Mouse (Mus musculus): ENCODE measurements at regions not wholly inside any gene's neighbourhood (a gene's known extent, or its start where the extent isn't known, plus 50 kb on each side); places are given as distances from the start of the nearest gene placed in this dataset.

GRCm38 (mm10) chr12:9091951-9092350, 62.2 kb downstream of the Ttc32 start:
- no peaks in the 10 kb centered on the region for H3K9me3 ChIP-seq
- H3K9ac ChIP-seq, result no peak overlapping the region
- no peaks in the 10 kb centered on the region for H3K36me3 ChIP-seq
- no peaks in the 10 kb centered on the region for H3K27me3 ChIP-seq
- H3K4me3 ChIP-seq, result no peak overlapping the region
- no peak for ATAC-seq (ENCODE audit: low FRiP score, low read depth)
- H3K4me1 ChIP-seq (replicated peaks), result no peaks in the 10 kb centered on the region
- 90% methylated on average over 6 of the region's 6 CpGs for WGBS
- no peak overlapping the region for H3K4me2 ChIP-seq
- no peak overlapping the region for H3K27ac ChIP-seq (replicated peaks)

- Histone ChIP-seq H3K9me3 (no peaks in the 10 kb centered on the region), H3K4me2 (no peak overlapping the region), H3K9ac (no peak overlapping the region), H3K4me3 (no peak overlapping the region), H3K27ac (replicated peaks) (no peak overlapping the region), H3K36me3 (no peaks in the 10 kb centered on the region), H3K4me1 (replicated peaks) (no peaks in the 10 kb centered on the region), H3K27me3 (no peaks in the 10 kb centered on the region)
- ATAC-seq (ENCODE audit: low FRiP score, low read depth), result no peak
Observed at GRCm38 (mm10) chr12:9095061-9095460, 65.3 kb downstream of the Ttc32 start.

GRCm38 (mm10) chr12:9106416-9106815, 76.6 kb downstream of the Ttc32 start:
- WGBS, result 58% methylated on average over 3 of the region's 3 CpGs
- H3K4me2 ChIP-seq, result no peak overlapping the region
- no peak for ATAC-seq (ENCODE audit: low FRiP score, low read depth)

GRCm38 (mm10) chr12:9109806-9110205, 80.0 kb downstream of the Ttc32 start:
- Histone ChIP-seq H3K4me1 (replicated peaks) (no peaks in the 10 kb centered on the region), H3K27ac (replicated peaks) (no peak overlapping the region), H3K9me3 (no peaks in the 10 kb centered on the region), H3K4me2 (no peak overlapping the region), H3K36me3 (no peaks in the 10 kb centered on the region), H3K27me3 (no peaks in the 10 kb centered on the region), H3K9ac (no peak overlapping the region), H3K4me3 (no peak overlapping the region)
- WGBS, result 84% methylated on average over 7 of the region's 7 CpGs
- no peak for ATAC-seq (ENCODE audit: low FRiP score, low read depth)

More at GRCm38 (mm10) chr12:9106416-9106815, 76.6 kb downstream of the Ttc32 start:
- Histone ChIP-seq H3K27ac (replicated peaks) (no peak overlapping the region), H3K36me3 (no peaks in the 10 kb centered on the region), H3K9ac (no peak overlapping the region), H3K27me3 (no peaks in the 10 kb centered on the region), H3K4me1 (replicated peaks) (no peaks in the 10 kb centered on the region), H3K9me3 (no peaks in the 10 kb centered on the region), H3K4me3 (no peak overlapping the region)

- no peak overlapping the region for H3K27ac ChIP-seq (replicated peaks)
- H3K4me1 ChIP-seq (replicated peaks), result no peaks in the 10 kb centered on the region
- H3K9ac ChIP-seq, result no peak overlapping the region
- WGBS, result 87% methylated on average over 3 of the region's 3 CpGs
- no peak overlapping the region for H3K4me3 ChIP-seq
- no peak overlapping the region for H3K4me2 ChIP-seq
- ATAC-seq (ENCODE audit: low FRiP score, low read depth), result no peak
- no peaks in the 10 kb centered on the region for H3K9me3 ChIP-seq
- no peaks in the 10 kb centered on the region for H3K27me3 ChIP-seq
- H3K36me3 ChIP-seq, result no peaks in the 10 kb centered on the region
Observed at GRCm38 (mm10) chr12:9112161-9112674, 82.4 kb downstream of the Ttc32 start.

GRCm38 (mm10) chr12:9113652-9114051, 83.9 kb downstream of the Ttc32 start:
- 71% methylated on average over 6 of the region's 6 CpGs for WGBS

GRCm38 (mm10) chr12:9114061-9114460, 84.3 kb downstream of the Ttc32 start:
- no peak overlapping the region for H3K4me3 ChIP-seq
- no peak overlapping the region for H3K27ac ChIP-seq (replicated peaks)
- no peaks in the 10 kb centered on the region for H3K36me3 ChIP-seq
- no peak overlapping the region for H3K4me2 ChIP-seq
- no peak overlapping the region for H3K9ac ChIP-seq
- H3K27me3 ChIP-seq, result no peaks in the 10 kb centered on the region
- ATAC-seq (ENCODE audit: low FRiP score, low read depth), result no peak
- WGBS, result 88% methylated on average over 1 of the region's 1 CpGs
- no peaks in the 10 kb centered on the region for H3K4me1 ChIP-seq (replicated peaks)
- H3K9me3 ChIP-seq, result no peaks in the 10 kb centered on the region

More at GRCm38 (mm10) chr12:9113652-9114051, 83.9 kb downstream of the Ttc32 start:
- Histone ChIP-seq H3K9me3 (no peaks in the 10 kb centered on the region), H3K27ac (replicated peaks) (no peak overlapping the region), H3K27me3 (no peaks in the 10 kb centered on the region), H3K4me2 (no peak overlapping the region), H3K9ac (no peak overlapping the region), H3K36me3 (no peaks in the 10 kb centered on the region), H3K4me3 (no peak overlapping the region), H3K4me1 (replicated peaks) (no peaks in the 10 kb centered on the region)
- ATAC-seq (ENCODE audit: low FRiP score, low read depth), result no peak

- no peak overlapping the region for H3K4me3 ChIP-seq
- no peaks in the 10 kb centered on the region for H3K9me3 ChIP-seq
- no peak overlapping the region for H3K4me2 ChIP-seq
- H3K4me1 ChIP-seq (replicated peaks), result no peaks in the 10 kb centered on the region
- no peaks in the 10 kb centered on the region for H3K27me3 ChIP-seq
- H3K27ac ChIP-seq (replicated peaks), result no peak overlapping the region
- 34% methylated on average over 2 of the region's 2 CpGs for whole genome bisulfite sequencing
- no peak overlapping the region for H3K9ac ChIP-seq
- ATAC-seq (ENCODE audit: low FRiP score, low read depth), result no peak
- H3K36me3 ChIP-seq, result no peaks in the 10 kb centered on the region
Observed at GRCm38 (mm10) chr12:9118576-9118975, 88.8 kb downstream of the Ttc32 start.

- no peak overlapping the region for H3K4me3 ChIP-seq
- H3K36me3 ChIP-seq, result no peaks in the 10 kb centered on the region
- H3K4me1 ChIP-seq (replicated peaks), result no peaks in the 10 kb centered on the region; the same call in 1 of the 2 replicates
- no peak overlapping the region for H3K4me2 ChIP-seq
- no peak overlapping the region for H3K9ac ChIP-seq
- H3K27me3 ChIP-seq, result no peaks in the 10 kb centered on the region
- H3K27ac ChIP-seq (replicated peaks), result no peak overlapping the region
- WGBS, result 88% methylated on average over 10 of the region's 10 CpGs
- no peaks in the 10 kb centered on the region for H3K9me3 ChIP-seq
- ATAC-seq (ENCODE audit: low FRiP score, low read depth), result no peak
Observed at GRCm38 (mm10) chr12:9127931-9128550, 98.2 kb downstream of the Ttc32 start.

- no peak for ATAC-seq (ENCODE audit: low FRiP score, low read depth)
- 72% methylated on average over 6 of the region's 6 CpGs for WGBS
Observed at GRCm38 (mm10) chr12:9128581-9129275, 98.9 kb downstream of the Ttc32 start.

GRCm38 (mm10) chr12:9132621-9133020, 102.8 kb downstream of the Ttc32 start:
- Histone ChIP-seq H3K4me1 (replicated peaks) (no peaks in the 10 kb centered on the region; the same call in 1 of the 2 replicates), H3K27me3 (no peaks in the 10 kb centered on the region), H3K36me3 (no peaks in the 10 kb centered on the region), H3K4me3 (no peak overlapping the region), H3K27ac (replicated peaks) (no peak overlapping the region), H3K4me2 (no peak overlapping the region), H3K9ac (no peak overlapping the region), H3K9me3 (no peaks in the 10 kb centered on the region)
- ATAC-seq (ENCODE audit: low FRiP score, low read depth), result peak; percentile 45; the same call in 1 of the 2 replicates

More at GRCm38 (mm10) chr12:9128581-9129275, 98.9 kb downstream of the Ttc32 start:
- no peak overlapping the region for H3K9ac ChIP-seq
- no peaks in the 10 kb centered on the region; the same call in 1 of the 2 replicates for H3K4me1 ChIP-seq (replicated peaks)
- no peak overlapping the region for H3K4me3 ChIP-seq
- H3K36me3 ChIP-seq, result no peaks in the 10 kb centered on the region
- H3K27ac ChIP-seq (replicated peaks), result no peak overlapping the region
- no peaks in the 10 kb centered on the region for H3K9me3 ChIP-seq
- no peak overlapping the region for H3K4me2 ChIP-seq
- no peaks in the 10 kb centered on the region for H3K27me3 ChIP-seq

Measured in hindbrain, embryonic 15.5 days (tissue).